Mouse (Mus musculus): ENCODE measurements around the gene Il27. TPM values are rescaled to one million over a fixed set of nuclear protein-coding genes. Genes with fewer than 3 reads are reported as not detected.
A peak's percentile ranks its signal among the peaks of the same experiment; 100 is the strongest.

Il27 gene
- total RNA-seq (2021) = not detected
- long read RNA-seq, experiment 1 = 0 reads
- long read RNA-seq, experiment 2 = 0 reads

GRCm38 (mm10) chr7:126594862-126595561 is at the start of gene Il27:
Gene Il27 (minus strand): TSS chr7:126594941.
- DNase-seq = no peak

GRCm38 (mm10) chr7:126644345-126644744 is 49.6 kb upstream of the Il27 start:
- no peak for DNase-seq

GRCm38 (mm10) chr7:126643244-126643617 is 48.5 kb upstream of the Il27 start:
- peak; percentile 65 for DNase-seq

GRCm38 (mm10) chr7:126642545-126643243 is 48.0 kb upstream of the Il27 start:
- DNase-seq = no peak

GRCm38 (mm10) chr7:126636733-126637520 is 42.2 kb upstream of the Il27 start:
- DNase-seq = peak; percentile 54

- no peak for DNase-seq
Observed at GRCm38 (mm10) chr7:126635375-126635774, 40.6 kb upstream of the Il27 start.

GRCm38 (mm10) chr7:126632478-126632877 is 37.7 kb upstream of the Il27 start:
- no peak for DNase-seq

- no peak for DNase-seq
Observed at GRCm38 (mm10) chr7:126630824-126631518, 36.2 kb upstream of the Il27 start, which contains the start of gene Nupr1. Gene Nupr1 (minus strand): TSS chr7:126630861.

GRCm38 (mm10) chr7:126629915-126630314 is 35.2 kb upstream of the Il27 start:
- DNase-seq = no peak

- no peak for DNase-seq
Observed at GRCm38 (mm10) chr7:126628111-126628510, 33.4 kb upstream of the Il27 start.

GRCm38 (mm10) chr7:126625807-126626600 is 31.3 kb upstream of the Il27 start:
- DNase-seq = no peak

- peak; percentile 81 for DNase-seq
Observed at GRCm38 (mm10) chr7:126625369-126625768, 30.6 kb upstream of the Il27 start.

GRCm38 (mm10) chr7:126624774-126625173 is 30.0 kb upstream of the Il27 start:
- no peak for DNase-seq

GRCm38 (mm10) chr7:126623381-126623780 is 28.6 kb upstream of the Il27 start:
- no peak for DNase-seq

GRCm38 (mm10) chr7:126621452-126622359 is 27.0 kb upstream of the Il27 start:
- no peak for DNase-seq

GRCm38 (mm10) chr7:126619559-126620275 is 25.0 kb upstream of the Il27 start:
- no peak for DNase-seq

GRCm38 (mm10) chr7:126616707-126617106 is 22.0 kb upstream of the Il27 start:
- no peak for DNase-seq

GRCm38 (mm10) chr7:126612736-126613135 is 18.0 kb upstream of the Il27 start:
- no peak for DNase-seq

- DNase-seq = no peak
Observed at GRCm38 (mm10) chr7:126607796-126608195, 13.1 kb upstream of the Il27 start.

- DNase-seq = peak; percentile 70
Observed at GRCm38 (mm10) chr7:126607064-126607463, 12.3 kb upstream of the Il27 start.

Data from adrenal gland, postnatal 10 days (tissue).